Mouse (Mus musculus) small intestine, adult 2 months (tissue): ENCODE data around the gene Gdf9.

Experiments used
- CTCF ChIP-seq: fragments of 200-500 bp; IDR thresholded peaks from 2 replicates; pipeline ENCODE4 v1.5.1; 2012; ENCODE audit warnings: low read depth, mild to moderate bottlenecking, control low read depth, inconsistent platforms, low read length, moderate library complexity, mixed read lengths; ENCODE audit not compliant: insufficient replicate concordance, insufficient read length; ENCODE audit errors: extremely low read depth
- POLR2A ChIP-seq: fragments of 200-500 bp; IDR thresholded peaks from 2 replicates; pipeline ENCODE4 v1.6.1; 2012; ENCODE audit warnings: low read depth, mild to moderate bottlenecking, control low read depth, inconsistent platforms, low read length, moderate library complexity

DNA sequence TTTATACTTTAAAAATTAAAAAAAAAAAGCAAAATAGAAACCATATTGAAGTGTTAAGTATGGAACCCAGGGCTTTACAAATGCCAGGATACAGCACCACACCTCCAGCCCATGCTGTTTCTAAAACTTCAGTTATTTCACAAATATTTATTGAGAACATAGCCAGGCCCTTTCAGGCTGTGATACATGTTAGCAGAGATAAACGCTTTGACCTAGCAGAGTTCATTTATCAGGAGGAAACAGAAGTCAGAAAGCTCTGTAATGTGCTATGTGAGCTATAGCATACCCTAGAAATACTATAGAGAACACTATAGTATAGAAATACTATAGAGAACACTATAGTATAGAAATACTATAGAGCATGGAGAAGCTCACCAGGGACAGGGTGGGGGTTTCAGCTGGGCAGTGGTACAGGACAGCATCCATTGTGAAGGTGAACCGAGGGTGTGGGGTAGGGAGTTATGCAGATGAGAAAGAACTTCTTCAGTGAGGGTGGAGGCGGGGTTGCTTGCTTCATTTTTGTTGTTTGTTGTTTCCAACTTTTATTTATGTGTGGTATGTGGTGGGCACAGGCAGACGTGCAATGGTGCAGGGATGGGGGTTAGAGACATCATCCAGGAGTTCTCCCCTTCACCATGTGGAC is 50.4 kb downstream of the Gdf9 start:
- no peak for TF ChIP-seq CTCF
- TF ChIP-seq POLR2A, result no peak
